Mouse (Mus musculus): ENCODE data around the gene Tada2b. TPM values are rescaled to one million over a fixed set of nuclear protein-coding genes. Genes with fewer than 3 reads are reported as not detected.

Gene Tada2b
- polyA plus RNA-seq, 2 experiments = 3.7 to 11.0 TPM

DNA sequence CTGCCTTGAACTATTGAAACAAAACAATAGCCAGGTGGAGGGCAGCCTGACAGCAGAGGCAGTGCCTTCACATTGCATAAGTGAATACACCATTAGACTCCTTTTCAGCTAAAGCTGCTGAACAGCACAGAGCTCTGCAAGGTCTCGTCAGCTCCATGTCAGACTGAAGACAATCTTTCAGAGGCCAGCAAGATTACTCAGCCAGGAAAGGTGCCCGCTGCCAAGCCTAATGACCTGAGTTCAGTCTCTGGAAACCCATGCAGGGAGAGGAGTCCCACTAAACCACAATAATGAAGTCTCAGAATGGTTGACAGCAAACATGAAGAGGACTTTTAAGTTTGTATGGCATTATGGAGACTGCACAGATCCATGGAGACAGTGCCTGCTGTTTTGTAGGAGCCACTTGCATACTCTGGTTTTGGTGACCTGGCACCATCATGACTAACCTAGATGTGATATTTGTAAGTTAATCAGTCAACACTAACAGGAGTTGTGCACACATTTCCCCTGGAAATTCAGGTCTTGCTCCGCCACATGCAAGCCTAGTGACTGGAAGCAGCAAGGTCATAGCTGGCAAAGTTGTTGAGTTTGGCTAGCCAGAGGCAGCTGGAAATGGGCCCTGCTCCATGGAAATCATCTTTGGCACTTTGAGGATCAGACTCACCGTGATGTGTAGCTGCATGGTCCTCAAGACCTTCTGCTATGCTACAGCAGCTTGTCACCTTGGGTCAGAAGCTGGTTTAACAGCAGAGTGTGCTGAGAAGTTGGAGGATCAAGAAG, 11.0 kb downstream of the Tada2b start:
- no peak overlapping the region for H3K4me2 ChIP-seq (replicated peaks; ENCODE audit: low read depth, low read length, severe bottlenecking)
- no peak overlapping the region for H3K4me3 ChIP-seq (replicated peaks; ENCODE audit: low read length)
- no peak for TF ChIP-seq POLR2A (IDR thresholded peaks at IDR 0.05; ENCODE audit: borderline replicate concordance, extremely low read depth, insufficient read depth, insufficient read length)
- peaks cover 69% of the 10 kb centered on the region for H3K36me3 ChIP-seq (ENCODE audit: control insufficient read depth, insufficient read depth, low read length)
- no peak overlapping the region for H3K27ac ChIP-seq (replicated peaks; ENCODE audit: low read depth, low read length)
- 90% methylated on average over 4 of the region's 4 CpGs for WGBS
- no peak overlapping the region for H3K9ac ChIP-seq (ENCODE audit: low read depth, low read length, severe bottlenecking)
- no peak for DNase-seq (ENCODE audit: low spot score)
- H3K9me3 ChIP-seq (ENCODE audit: control insufficient read depth, low read length) = no peaks in the 10 kb centered on the region
- ATAC-seq (ENCODE audit: low FRiP score, low read depth) = no peak
- H3K4me1 ChIP-seq (ENCODE audit: control insufficient read depth, insufficient read depth, low read length) = no peaks in the 10 kb centered on the region
- H3K27me3 ChIP-seq (ENCODE audit: control insufficient read depth, insufficient read depth, low read length) = no peaks in the 10 kb centered on the region

- H3K4me3 ChIP-seq (replicated peaks; ENCODE audit: low read length) = no peak overlapping the region
- H3K27ac ChIP-seq (replicated peaks; ENCODE audit: low read depth, low read length) = no peak overlapping the region
- H3K4me2 ChIP-seq (replicated peaks; ENCODE audit: low read depth, low read length, severe bottlenecking) = no peak overlapping the region
- 93% methylated on average over 8 of the region's 8 CpGs for WGBS
- DNase-seq (ENCODE audit: low spot score) (no peak), ATAC-seq (ENCODE audit: low FRiP score, low read depth) (no peak)
- no peaks in the 10 kb centered on the region for H3K4me1 ChIP-seq (ENCODE audit: control insufficient read depth, insufficient read depth, low read length)
- peaks cover 65% of the 10 kb centered on the region for H3K36me3 ChIP-seq (ENCODE audit: control insufficient read depth, insufficient read depth, low read length)
- TF ChIP-seq POLR2A (IDR thresholded peaks at IDR 0.05; ENCODE audit: borderline replicate concordance, extremely low read depth, insufficient read depth, insufficient read length) = no peak
- no peak overlapping the region for H3K9ac ChIP-seq (ENCODE audit: low read depth, low read length, severe bottlenecking)
- no peaks in the 10 kb centered on the region for H3K27me3 ChIP-seq (ENCODE audit: control insufficient read depth, insufficient read depth, low read length)
- no peaks in the 10 kb centered on the region for H3K9me3 ChIP-seq (ENCODE audit: control insufficient read depth, low read length)
Measured at GRCm38 (mm10) chr5:36471206-36471605, 12.9 kb downstream of the Tada2b start.

DNA sequence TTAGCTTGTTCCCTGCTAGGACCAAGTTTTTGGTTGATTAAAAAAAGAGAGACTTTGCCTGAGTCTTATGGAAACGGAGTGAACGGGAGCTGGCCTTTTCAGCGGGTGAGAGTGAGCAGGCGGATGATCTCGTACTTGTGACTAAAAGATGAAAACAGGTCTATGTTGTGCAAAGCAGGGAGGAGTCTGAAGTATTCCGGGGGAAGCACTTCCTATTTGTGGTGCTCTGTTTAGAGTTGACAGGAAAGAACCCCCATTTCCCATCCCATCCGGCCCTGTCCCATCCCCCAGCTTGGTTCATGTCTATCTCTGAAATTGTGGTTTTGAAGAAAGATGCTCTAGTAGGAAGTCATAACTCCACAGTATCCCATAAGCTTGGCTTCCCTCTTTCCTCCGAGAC, 18.2 kb downstream of the Tada2b start:
- Histone ChIP-seq H3K9ac (ENCODE audit: low read depth, low read length, severe bottlenecking) (peak overlapping the region; percentile 81), H3K27me3 (ENCODE audit: control insufficient read depth, insufficient read depth, low read length) (no peaks in the 10 kb centered on the region), H3K4me2 (replicated peaks; ENCODE audit: low read depth, low read length, severe bottlenecking) (peak overlapping the region; percentile 92), H3K27ac (replicated peaks; ENCODE audit: low read depth, low read length) (no peak overlapping the region), H3K4me3 (replicated peaks; ENCODE audit: low read length) (peak overlapping the region; percentile 94), H3K36me3 (ENCODE audit: control insufficient read depth, insufficient read depth, low read length) (peaks cover 21% of the 10 kb centered on the region), H3K4me1 (ENCODE audit: control insufficient read depth, insufficient read depth, low read length) (peaks cover 10% of the 10 kb centered on the region), H3K9me3 (ENCODE audit: control insufficient read depth, low read length) (no peaks in the 10 kb centered on the region)
- TF ChIP-seq POLR2A (IDR thresholded peaks at IDR 0.05; ENCODE audit: borderline replicate concordance, extremely low read depth, insufficient read depth, insufficient read length) = no peak
- ATAC-seq (ENCODE audit: low FRiP score, low read depth) (no peak), DNase-seq (ENCODE audit: low spot score) (no peak)
- WGBS = 29% methylated on average over 8 of the region's 8 CpGs

DNA sequence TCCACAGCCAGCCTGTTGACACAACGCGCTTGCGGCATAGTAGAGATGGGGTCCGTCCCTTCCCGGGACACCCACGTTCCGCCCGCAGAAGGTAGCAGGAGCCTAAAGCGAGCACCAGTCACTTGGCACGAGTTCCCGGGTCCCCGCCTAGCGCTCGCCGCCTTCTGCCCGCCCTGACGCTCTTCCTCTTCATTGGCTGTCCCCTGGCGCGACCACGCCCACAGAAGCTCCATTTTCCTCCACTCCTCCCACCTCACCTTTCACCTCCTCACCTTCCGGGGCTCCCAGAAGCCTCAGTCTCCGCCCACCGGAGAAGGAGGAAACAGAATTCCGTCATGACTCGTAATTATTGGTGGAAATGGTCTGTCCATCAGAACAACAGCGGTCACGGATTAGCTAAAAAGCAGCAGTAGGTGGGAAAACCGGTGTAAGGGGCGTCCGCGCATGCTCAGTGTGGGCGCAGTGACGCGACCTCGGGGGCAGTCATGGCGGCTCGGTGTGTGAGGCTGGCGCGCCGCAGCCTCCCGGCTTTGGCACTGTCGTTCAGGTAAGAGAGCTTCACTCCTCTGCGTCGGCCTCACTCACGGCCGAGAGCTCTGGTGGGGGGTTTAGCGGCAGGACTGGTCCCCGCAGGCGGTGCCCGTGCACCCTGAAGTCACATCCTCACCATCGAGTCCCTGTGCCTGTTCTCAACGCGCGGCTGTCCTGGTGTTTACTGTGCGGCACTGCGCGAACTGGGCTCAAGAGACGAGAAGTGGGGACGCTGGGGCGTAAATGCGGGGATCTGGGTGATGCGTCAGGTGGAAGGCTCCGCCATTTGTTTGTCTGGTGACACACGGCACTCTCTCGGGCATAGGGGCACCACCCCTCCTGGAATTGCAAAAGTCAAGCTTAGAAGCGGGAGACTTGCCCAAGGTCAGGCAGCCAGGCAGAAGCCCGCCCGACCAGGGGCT, 19.1 kb downstream of the Tada2b start, which contains the start of gene Grpel1:
Grpel1 (plus strand) TSS at position 290 of the 953 bp plus-strand sequence.
- H3K4me3 ChIP-seq (replicated peaks; ENCODE audit: low read length) = peak within 1 kb of the TSS; percentile 94
- no peak within 1 kb of the TSS; the same call in 1 of the 2 replicates for H3K27ac ChIP-seq (replicated peaks; ENCODE audit: low read depth, low read length)
- ATAC-seq (ENCODE audit: low FRiP score, low read depth) = peak; percentile 97
- no peaks in the 10 kb centered on the region for H3K27me3 ChIP-seq (ENCODE audit: control insufficient read depth, insufficient read depth, low read length)
- no peaks in the 10 kb centered on the region for H3K9me3 ChIP-seq (ENCODE audit: control insufficient read depth, low read length)
- H3K4me1 ChIP-seq (ENCODE audit: control insufficient read depth, insufficient read depth, low read length) = peaks cover 10% of the 10 kb centered on the region
- H3K9ac ChIP-seq (ENCODE audit: low read depth, low read length, severe bottlenecking) = peak within 1 kb of the TSS; percentile 81
- 2% methylated on average over 63 of the region's 68 CpGs for WGBS
- H3K4me2 ChIP-seq (replicated peaks; ENCODE audit: low read depth, low read length, severe bottlenecking) = peak within 1 kb of the TSS; percentile 92
- H3K36me3 ChIP-seq (ENCODE audit: control insufficient read depth, insufficient read depth, low read length) = peaks cover 12% of the 10 kb centered on the region; the same call in 1 of the 2 replicates
- peak; percentile 100 for DNase-seq (ENCODE audit: low spot score)
- TF ChIP-seq POLR2A (IDR thresholded peaks at IDR 0.05; ENCODE audit: borderline replicate concordance, extremely low read depth, insufficient read depth, insufficient read length) = peak; percentile 73; the same call in 1 of the 2 replicates

- H3K4me3 ChIP-seq (replicated peaks; ENCODE audit: low read length) = no peak overlapping the region
- TF ChIP-seq POLR2A (IDR thresholded peaks at IDR 0.05; ENCODE audit: borderline replicate concordance, extremely low read depth, insufficient read depth, insufficient read length) = no peak
- no peaks in the 10 kb centered on the region for H3K9me3 ChIP-seq (ENCODE audit: control insufficient read depth, low read length)
- H3K36me3 ChIP-seq (ENCODE audit: control insufficient read depth, insufficient read depth, low read length) = no peaks in the 10 kb centered on the region; the same call in 1 of the 2 replicates
- DNase-seq (ENCODE audit: low spot score) (no peak), ATAC-seq (ENCODE audit: low FRiP score, low read depth) (no peak)
- H3K4me1 ChIP-seq (ENCODE audit: control insufficient read depth, insufficient read depth, low read length) = peaks cover 10% of the 10 kb centered on the region
- WGBS = 58% methylated on average over 5 of the region's 5 CpGs
- no peak overlapping the region for H3K4me2 ChIP-seq (replicated peaks; ENCODE audit: low read depth, low read length, severe bottlenecking)
- no peak overlapping the region for H3K9ac ChIP-seq (ENCODE audit: low read depth, low read length, severe bottlenecking)
- no peak overlapping the region for H3K27ac ChIP-seq (replicated peaks; ENCODE audit: low read depth, low read length)
- H3K27me3 ChIP-seq (ENCODE audit: control insufficient read depth, insufficient read depth, low read length) = no peaks in the 10 kb centered on the region
Measured at GRCm38 (mm10) chr5:36463391-36463790, 20.7 kb downstream of the Tada2b start.

Data from limb, embryonic 14.5 days (tissue).